Mouse (Mus musculus): ENCODE measurements around the gene Ikbke.

DNA sequence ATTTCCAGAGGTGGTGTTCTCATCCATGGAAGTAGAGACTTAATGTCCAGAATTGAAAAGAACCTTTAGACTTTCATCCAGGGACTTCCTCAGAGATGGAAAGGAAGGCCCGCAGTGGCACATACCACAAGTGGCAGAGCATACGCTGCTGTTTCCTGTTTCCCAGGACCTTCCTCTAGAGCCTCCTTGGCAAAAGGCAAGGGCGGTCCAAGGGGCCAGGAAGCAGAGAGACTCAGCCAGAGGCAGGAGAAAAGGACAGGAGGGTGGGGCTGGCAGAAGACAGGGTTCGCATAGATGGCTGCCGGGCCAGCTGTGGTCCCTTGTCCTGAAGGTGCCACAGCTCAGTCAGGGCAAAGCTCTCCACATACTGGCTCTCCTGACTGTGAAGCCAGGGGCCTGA is 66.5 kb downstream of the Ikbke start:
- no peak for TF ChIP-seq CTCF (IDR thresholded peaks at IDR 0.05; ENCODE audit: low read depth, low read length)
- no peak for TF ChIP-seq GATA1 (IDR thresholded peaks at IDR 0.05; ENCODE audit: borderline replicate concordance, low read length)
- no peak for TF ChIP-seq TAL1 (conservative IDR thresholded peaks at IDR 0.05; ENCODE audit: low read depth, low read length)
- no peak for TF ChIP-seq POLR2AphosphoS5 (IDR thresholded peaks at IDR 0.05; ENCODE audit: insufficient replicate concordance, low read depth, low read length)
- TF ChIP-seq GATA2 (IDR thresholded peaks at IDR 0.05; ENCODE audit: borderline replicate concordance, low read depth, low read length) = no peak
